Mouse (Mus musculus) stomach, postnatal 0 days (tissue): ENCODE measurements around the gene Wdr90. TPM values are rescaled to one million over a fixed set of nuclear protein-coding genes. Genes with fewer than 3 reads are reported as not detected.

ENCODE experiments used
- ATAC-seq: fragments of 200-750 bp; cut with Nextera tagmentation; 2 replicates; pipeline ENCODE4 v1.8.0; 2017; ENCODE audit not compliant: low FRiP score, low TSS enrichment
- DNase-seq: peaks from one replicate; pipeline ENCODE4 v3.0.0-alpha.2; 2016; ENCODE audit warnings: low spot score
- H3K27ac ChIP-seq: fragments of 300-500 bp; sonication (generic); replicated peaks from 2 replicates; pipeline ENCODE4 v1.5.1; 2014; ENCODE audit warnings: mild to moderate bottlenecking, control low read depth
- H3K27me3 ChIP-seq: fragments of 300-500 bp; sonication (generic); 2 replicates; pipeline ENCODE4 v1.6.1; 2014; ENCODE audit warnings: low read length; ENCODE audit not compliant: control insufficient read depth, insufficient read depth
- H3K36me3 ChIP-seq: fragments of 300-500 bp; sonication (generic); 2 replicates; pipeline ENCODE4 v1.6.1; 2014; ENCODE audit warnings: low read length, mixed read lengths; ENCODE audit not compliant: control insufficient read depth, insufficient read depth
- H3K4me1 ChIP-seq: fragments of 300-500 bp; sonication (generic); replicated peaks from 2 replicates; pipeline ENCODE4 v1.6.1; 2014; ENCODE audit warnings: antibody characterized with exemption; ENCODE audit not compliant: control insufficient read depth, insufficient read depth
- H3K4me2 ChIP-seq: fragments of 300-500 bp; sonication (generic); replicated peaks from 2 replicates; pipeline ENCODE4 v1.6.1; 2014; ENCODE audit warnings: low read depth, mild to moderate bottlenecking, control low read depth, moderate library complexity
- H3K4me3 ChIP-seq: fragments of 300-500 bp; sonication (generic); 2 replicates; pipeline ENCODE4 v1.5.1; 2014; ENCODE audit warnings: low read depth, low read length, control low read depth
- H3K9ac ChIP-seq: fragments of 300-500 bp; sonication (generic); 2 replicates; pipeline ENCODE4 v1.6.1; 2014; ENCODE audit warnings: mild to moderate bottlenecking, low read length, control low read depth, mixed read lengths
- H3K9me3 ChIP-seq: fragments of 300-500 bp; sonication (generic); 2 replicates; pipeline ENCODE4 v1.6.1; 2016; ENCODE audit warnings: low read length; ENCODE audit not compliant: control insufficient read depth
- CTCF ChIP-seq: IDR thresholded peaks from 2 replicates; pipeline ENCODE4 v1.5.1; 2016; ENCODE audit warnings: antibody characterized with exemption, low read depth, mild to moderate bottlenecking, moderate library complexity
- EP300 ChIP-seq: optimal IDR thresholded peaks from 2 replicates; pipeline ENCODE3; 2016; ENCODE audit warnings: antibody characterized with exemption
- WGBS: fragments of 180-500 bp; shearing (Covaris S2); extraction: QIAGEN DNeasy Blood & Tissue Kit; methylation state at CpG from one replicate; pipeline ENCODE4 v1.1.7; 2014; 5-methylcytosine and 5-hydroxymethylcytosine counted together
- polyA plus RNA-seq: library from polyadenylated mRNA; unstranded; fragments of >200 nt; fragmentation: Nextera tagmentation; extraction: Ambion mirVana; gene quantifications from 2 replicates; pipeline ENCODE4 v1.2.1, GENCODE M21; 2015

The Wdr90 gene
- polyA plus RNA-seq, 1 experiment from 2014 or later = 4.2 TPM

DNA sequence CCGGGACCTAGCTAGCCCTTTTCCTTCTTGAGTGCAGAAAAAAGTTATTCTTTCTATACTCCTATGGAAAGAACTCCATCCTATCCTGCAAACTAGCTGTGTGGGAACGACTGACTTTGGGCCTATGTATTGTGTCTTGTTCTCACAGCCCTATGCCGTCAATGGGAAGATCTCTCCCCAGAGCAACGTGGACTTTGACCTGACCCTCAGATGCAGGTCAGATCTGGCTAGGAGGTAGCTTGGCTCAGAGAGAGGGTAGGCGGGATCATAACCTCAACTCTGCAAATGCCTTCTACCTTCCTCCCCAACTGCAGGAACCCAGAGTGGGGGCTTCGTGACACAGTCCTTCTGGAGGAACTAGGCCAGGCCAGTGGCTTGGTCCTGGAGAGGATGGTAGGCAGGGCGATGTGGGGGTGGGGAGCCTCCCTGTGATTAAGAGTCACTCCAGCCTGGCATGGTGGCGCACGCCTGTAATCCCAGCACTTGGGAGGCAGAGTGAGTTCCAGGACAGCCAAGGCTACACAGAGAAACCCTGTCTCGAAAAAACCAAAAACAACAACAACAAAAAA, 15.1 kb upstream of the Wdr90 start:
- H3K9ac ChIP-seq = peak overlapping the region; percentile 68

DNA sequence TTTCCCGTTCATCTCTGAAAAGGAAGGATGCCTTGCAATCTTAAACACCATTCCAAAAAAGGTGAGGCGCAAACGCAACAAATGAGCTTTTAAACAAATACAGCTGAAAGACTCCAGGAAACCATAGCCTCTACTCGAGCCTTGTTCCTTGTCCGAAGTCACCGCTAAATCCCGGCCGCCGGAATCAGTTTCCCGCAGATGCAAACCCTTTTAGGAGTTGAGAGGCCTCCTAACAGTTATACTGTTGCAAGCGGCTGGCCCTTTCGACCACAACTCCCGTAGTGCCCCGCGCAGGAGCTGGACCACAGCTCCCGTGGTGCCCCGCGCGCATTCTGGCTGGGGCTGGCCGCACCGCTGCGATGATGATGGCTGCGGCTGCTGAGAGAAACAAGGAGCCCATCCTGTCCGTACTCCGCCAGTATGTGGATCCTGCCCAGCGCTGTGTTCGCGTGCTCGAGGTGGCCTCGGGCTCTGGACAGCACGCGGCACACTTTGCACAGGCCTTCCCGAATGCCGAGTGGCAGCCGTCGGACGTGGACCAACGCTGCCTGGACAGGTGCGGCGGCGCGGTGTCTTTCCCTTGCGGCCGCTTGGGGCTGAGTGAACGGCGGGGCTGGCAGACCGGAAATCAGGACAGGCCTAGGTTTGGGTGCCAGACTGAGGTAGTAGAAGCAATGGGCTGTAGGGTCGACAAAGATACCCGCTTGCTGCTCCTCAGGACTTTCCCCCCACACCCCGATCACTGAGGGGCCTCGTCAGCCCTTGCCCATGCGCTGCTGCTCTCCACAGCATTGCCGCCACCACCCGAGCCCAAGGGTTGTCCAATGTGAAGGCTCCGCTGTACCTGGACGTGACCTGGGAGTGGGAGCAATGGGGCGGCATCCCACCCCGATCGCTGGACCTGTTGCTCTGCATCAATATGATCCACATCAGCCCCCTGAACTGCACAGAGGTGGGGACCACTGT, 14.2 kb upstream of the Wdr90 start:
- Histone ChIP-seq H3K27ac (peak overlapping the region; percentile 89), H3K4me2 (peak overlapping the region; percentile 90), H3K4me3 (peak overlapping the region; percentile 64), H3K36me3 (peaks cover 4% of the 10 kb centered on the region; the same call in 1 of the 2 replicates), H3K4me1 (peaks cover 5% of the 10 kb centered on the region; the same call in 1 of the 2 replicates), H3K9ac (peak overlapping the region; percentile 68), H3K27me3 (no peaks in the 10 kb centered on the region), H3K9me3 (no peaks in the 10 kb centered on the region)
- ATAC-seq (peak; percentile 87), DNase-seq (peak; percentile 92)
- WGBS = under 1% methylated on average over 59 of the region's 59 CpGs
- peak; percentile 48 for TF ChIP-seq CTCF
- peak; percentile 37 for TF ChIP-seq EP300

More for the DNA sequence above, 15.1 kb upstream of the Wdr90 start:
- DNase-seq = no peak
- no peak overlapping the region for H3K27ac ChIP-seq
- TF ChIP-seq EP300 (no peak), CTCF (no peak)
- no peaks in the 10 kb centered on the region for H3K27me3 ChIP-seq
- H3K9me3 ChIP-seq = no peaks in the 10 kb centered on the region
- H3K4me1 ChIP-seq = peaks cover 5% of the 10 kb centered on the region; the same call in 1 of the 2 replicates
- no peak for ATAC-seq
- WGBS = 54% methylated on average over 10 of the region's 10 CpGs
- peaks cover 4% of the 10 kb centered on the region; the same call in 1 of the 2 replicates for H3K36me3 ChIP-seq
- H3K4me2 ChIP-seq = peak overlapping the region; percentile 90
- H3K4me3 ChIP-seq = peak overlapping the region; percentile 64

- Histone ChIP-seq H3K4me2 (peak within 1 kb of the TSS; percentile 90), H3K27me3 (no peaks in the 10 kb centered on the region), H3K9me3 (no peaks in the 10 kb centered on the region), H3K36me3 (peaks cover 4% of the 10 kb centered on the region; the same call in 1 of the 2 replicates), H3K9ac (peak within 1 kb of the TSS; percentile 68), H3K27ac (peak within 1 kb of the TSS; percentile 89), H3K4me3 (peak within 1 kb of the TSS; percentile 64), H3K4me1 (peaks cover 5% of the 10 kb centered on the region; the same call in 1 of the 2 replicates)
- TF ChIP-seq EP300 (no peak), CTCF (peak; percentile 50; the same call in 1 of the 2 replicates)
- ATAC-seq (peak; percentile 59; the same call in 1 of the 2 replicates), DNase-seq (peak; percentile 91)
- 1% methylated on average over 25 of the region's 25 CpGs for WGBS
Observed at GRCm38 (mm10) chr17:25874721-25875170, 13.4 kb upstream of the Wdr90 start, which contains the start of gene Mettl26. Mettl26 (plus strand) TSS chr17:25875074.

DNA sequence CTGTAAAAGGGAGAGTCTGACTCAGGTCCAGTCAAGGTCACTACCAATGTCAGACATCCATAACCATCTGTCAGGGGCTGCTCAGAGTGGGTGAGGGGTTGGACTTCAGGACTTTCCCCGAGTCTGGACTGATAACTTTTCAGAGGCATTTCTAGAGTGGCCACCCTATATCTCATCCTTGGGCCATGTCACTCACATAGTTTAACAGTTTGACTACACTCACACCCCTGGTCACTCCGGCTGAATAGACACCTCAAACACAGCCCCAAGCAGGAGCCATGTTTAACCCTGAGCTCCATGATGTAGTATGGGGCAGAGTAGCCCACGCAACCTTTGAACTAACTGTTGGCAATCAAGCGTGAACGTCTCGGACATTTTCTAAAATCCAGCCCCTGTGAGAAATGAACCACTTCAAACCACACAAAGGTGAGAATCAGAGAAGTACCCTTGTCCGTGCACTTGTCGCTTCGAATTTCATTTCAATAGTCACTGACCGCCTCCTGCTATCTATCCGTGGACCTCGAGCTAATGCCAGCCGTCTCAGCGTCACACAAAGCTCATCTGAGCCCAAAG, 12.9 kb upstream of the Wdr90 start:
- ATAC-seq (no peak), DNase-seq (no peak)
- no peaks in the 10 kb centered on the region for H3K27me3 ChIP-seq
- TF ChIP-seq CTCF (no peak), EP300 (no peak)
- WGBS = 7% methylated on average over 14 of the region's 14 CpGs
- H3K4me1 ChIP-seq = peaks cover 5% of the 10 kb centered on the region; the same call in 1 of the 2 replicates
- H3K9ac ChIP-seq = peak overlapping the region; percentile 43
- peak overlapping the region; percentile 90 for H3K4me2 ChIP-seq
- peak overlapping the region; percentile 89 for H3K27ac ChIP-seq
- H3K9me3 ChIP-seq = no peaks in the 10 kb centered on the region
- H3K4me3 ChIP-seq = peak overlapping the region; percentile 64
- H3K36me3 ChIP-seq = peaks cover 4% of the 10 kb centered on the region; the same call in 1 of the 2 replicates

DNA sequence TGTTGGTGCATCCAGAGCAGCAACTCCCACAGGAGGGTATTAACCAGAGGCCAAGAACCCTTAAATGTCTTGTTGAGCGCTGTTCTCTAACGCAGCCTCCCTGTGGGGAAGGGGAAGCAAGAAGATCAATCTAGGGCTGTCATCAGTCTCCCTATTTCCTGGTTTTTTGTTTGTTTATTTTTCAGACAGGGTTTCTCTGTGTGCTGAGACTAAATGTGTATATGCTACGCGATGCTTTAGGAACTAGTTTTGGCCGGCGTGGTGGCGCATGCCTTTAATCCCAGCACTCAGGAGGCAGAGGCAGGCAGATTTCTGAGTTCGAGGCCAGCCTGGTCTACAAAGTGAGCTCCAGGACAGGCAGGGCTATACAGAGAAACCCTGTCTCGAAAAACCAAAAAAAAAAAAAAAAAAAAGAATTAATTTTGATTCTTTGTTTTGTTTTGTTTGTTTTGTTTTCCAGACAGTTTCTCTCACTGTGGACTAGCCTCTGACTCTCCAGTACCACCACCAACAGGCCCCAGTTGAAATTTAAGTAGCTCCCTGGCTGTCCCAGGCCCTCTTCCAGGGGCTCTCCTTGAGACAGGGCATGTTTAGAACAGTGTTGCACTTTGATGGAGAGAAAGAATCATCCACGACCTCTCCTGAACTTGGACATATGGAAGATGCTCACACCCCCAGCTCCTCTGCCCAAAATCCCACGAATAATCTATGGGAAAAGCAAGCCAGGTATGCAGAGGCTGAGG, 12.3 kb upstream of the Wdr90 start:
- Histone ChIP-seq H3K36me3 (0 out of 2 replicates have a peak, but pooled peaks cover 4% of the 10 kb centered on the region), H3K4me1 (peaks cover 8% of the 10 kb centered on the region; the same call in 1 of the 2 replicates), H3K27ac (no peak overlapping the region), H3K9me3 (no peaks in the 10 kb centered on the region), H3K9ac (no peak overlapping the region), H3K4me3 (no peak overlapping the region), H3K4me2 (peak overlapping the region; percentile 90; the same call in 1 of the 2 replicates), H3K27me3 (no peaks in the 10 kb centered on the region)
- WGBS = 74% methylated on average over 11 of the region's 11 CpGs
- ATAC-seq (no peak), DNase-seq (no peak)
- TF ChIP-seq EP300 (no peak), CTCF (no peak)
